Mouse (Mus musculus) liver, embryonic 14.5 days (tissue): ENCODE results near the gene St6galnac3.

Experiments used
- CTCF ChIP-seq: IDR thresholded peaks from 2 replicates; pipeline ENCODE4 v1.5.1; 2016; ENCODE audit warnings: antibody characterized with exemption, low read depth, control low read depth
- EP300 ChIP-seq: IDR thresholded peaks from 2 replicates; pipeline ENCODE4 v1.6.1; 2016; ENCODE audit warnings: antibody characterized with exemption, low read depth

DNA sequence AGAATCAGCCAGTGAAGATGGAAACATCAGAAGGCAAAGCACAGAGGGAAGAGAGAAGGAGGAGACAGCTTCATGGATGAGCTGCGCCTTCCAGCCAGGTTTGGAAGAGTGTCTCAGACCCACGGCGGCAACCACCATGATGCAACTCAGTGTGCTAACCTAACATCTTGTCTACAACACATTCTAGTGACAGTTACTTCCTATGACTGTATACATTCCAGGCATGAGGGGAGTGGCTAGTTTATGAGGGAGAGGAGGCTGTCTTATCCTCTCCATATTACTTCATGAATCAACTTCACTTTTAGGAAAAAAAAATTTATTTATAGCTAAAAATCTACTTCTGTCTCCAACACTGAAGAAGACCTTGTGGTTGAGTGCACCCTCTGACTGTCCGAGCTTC lies 264.8 kb downstream of the St6galnac3 start:
- TF ChIP-seq CTCF (no peak), EP300 (no peak)
